Mouse (Mus musculus) G1E (cell line): ENCODE data around the gene Palmd. TPM values are rescaled to one million over a fixed set of nuclear protein-coding genes. Genes with fewer than 3 reads are reported as not detected.

ENCODE experiments used
- ATAC-seq: 2 replicates; pipeline ENCODE4 v1.8.0; 2016; ENCODE audit warnings: mild to moderate bottlenecking; ENCODE audit not compliant: insufficient number of reproducible peaks, poor library complexity, low FRiP score, severe bottlenecking; ENCODE audit errors: extremely low read depth
- DNase-seq: peaks from one replicate; pipeline ENCODE4 v3.0.0; 2012; ENCODE audit warnings: low spot score
- H3K27me3 ChIP-seq: 2 replicates; pipeline ENCODE4 v1.6.1; 2012; ENCODE audit warnings: mild to moderate bottlenecking, low read length, inconsistent platforms; ENCODE audit not compliant: insufficient read depth
- H3K36me3 ChIP-seq: replicated peaks from 2 replicates; pipeline ENCODE3; 2012; ENCODE audit warnings: mild to moderate bottlenecking, inconsistent platforms
- H3K4me1 ChIP-seq: 2 replicates; pipeline ENCODE4 v1.6.1; 2012; ENCODE audit warnings: low read depth, low read length, inconsistent platforms, mixed read lengths; ENCODE audit not compliant: insufficient read depth
- H3K4me3 ChIP-seq: 2 replicates; pipeline ENCODE4 v1.5.1; 2012; ENCODE audit warnings: low read depth, mild to moderate bottlenecking, inconsistent platforms, low read length, moderate library complexity, mixed read lengths
- H3K9me3 ChIP-seq: replicated peaks from 2 replicates; pipeline ENCODE4 v1.6.1; 2012; ENCODE audit warnings: inconsistent platforms
- CTCF ChIP-seq: IDR thresholded peaks from 2 replicates; pipeline ENCODE4 v1.5.1; 2012; ENCODE audit warnings: low read depth, low read length, inconsistent platforms, mixed read lengths
- GATA1 ChIP-seq: IDR thresholded peaks from 2 replicates; pipeline ENCODE4 v1.6.1; 2012; ENCODE audit warnings: borderline replicate concordance, low read length, inconsistent platforms, mixed read lengths
- GATA2 ChIP-seq: IDR thresholded peaks from 2 replicates; pipeline ENCODE4 v1.6.1; 2012; ENCODE audit warnings: low read depth, low read length, inconsistent platforms, borderline replicate concordance
- POLR2AphosphoS5 ChIP-seq: IDR thresholded peaks from 2 replicates; pipeline ENCODE4 v1.6.1; 2012; ENCODE audit warnings: low read depth, low read length, inconsistent platforms; ENCODE audit not compliant: insufficient replicate concordance
- TAL1 ChIP-seq: conservative IDR thresholded peaks from 2 replicates; pipeline ENCODE4 v1.6.1; 2012; ENCODE audit warnings: low read depth, low read length, inconsistent platforms, mixed read lengths
- polyA plus RNA-seq: library from polyadenylated mRNA; stranded (reverse); fragments of >175 nt; gene quantifications from 2 replicates; pipeline ENCODE4 v1.2.3, GENCODE M21; 2012
- total RNA-seq, 2 experiments: library from RNA; stranded (forward) in 1 of 2; stranded (reverse) in 1 of 2; fragments of 200-1000 nt in 1 of 2; fragments of >200 nt in 1 of 2; fragmentation: Nextera tagmentation in 1 of 2; gene quantifications; 2 replicates each; pipeline ENCODE4 v1.2.3; 2014 to 2017

Palmd gene
- total and polyA plus RNA-seq, 3 experiments, result 0.22 TPM; not detected in 2

DNA sequence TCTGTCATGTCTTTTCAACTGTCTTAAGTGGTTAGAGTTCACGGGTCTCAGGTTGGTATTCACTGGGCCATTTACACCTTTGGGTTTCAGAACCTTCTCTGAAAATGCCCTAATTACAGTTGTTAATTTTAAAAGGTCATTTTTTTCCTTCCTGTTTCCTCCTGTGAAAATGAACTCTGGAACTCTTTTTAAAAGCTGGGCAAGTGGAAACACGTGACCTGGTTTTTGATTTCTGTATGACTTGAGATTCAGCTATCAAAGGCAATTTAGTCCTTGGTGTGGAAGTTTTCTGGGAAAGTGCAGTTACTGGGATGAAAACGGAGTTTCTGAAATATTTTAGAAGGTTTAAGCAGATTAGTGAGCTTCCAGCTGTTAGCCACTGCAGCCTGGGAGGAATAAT, 98.4 kb downstream of the Palmd start:
- ATAC-seq (no peak), DNase-seq (no peak)
- peaks cover 24% of the 10 kb centered on the region for H3K4me1 ChIP-seq
- no peak for TF ChIP-seq POLR2AphosphoS5
- no peak for TF ChIP-seq GATA1
- no peak for TF ChIP-seq CTCF
- no peak for TF ChIP-seq TAL1
- no peak for TF ChIP-seq GATA2
- H3K27me3 ChIP-seq, result no peaks in the 10 kb centered on the region
- no peak overlapping the region for H3K4me3 ChIP-seq
- peaks cover 78% of the 10 kb centered on the region for H3K36me3 ChIP-seq
- no peaks in the 10 kb centered on the region for H3K9me3 ChIP-seq

Other genes with a start within 250 kb of the Palmd start
- 33.6 and 38.7 TPM in 2 replicates for gene Agl, start 160.8 kb downstream of the Palmd start, total RNA-seq (2014; fragmentation: Nextera tagmentation)
- gene Agl, start 160.8 kb downstream of the Palmd start, total RNA-seq (2017), result 13.5 and 15.1 TPM in 2 replicates
- 1.3 and 1.7 TPM in 2 replicates for gene Agl, start 160.8 kb downstream of the Palmd start, polyA plus RNA-seq
- 99.0 and 105 TPM in 2 replicates for gene Frrs1, start 109.5 kb downstream of the Palmd start, total RNA-seq (2014; fragmentation: Nextera tagmentation)
- gene Frrs1, start 109.5 kb downstream of the Palmd start, total RNA-seq (2017), result 33.5 and 37.1 TPM in 2 replicates
- 8.7 and 26.1 TPM in 2 replicates for gene Frrs1, start 109.5 kb downstream of the Palmd start, polyA plus RNA-seq
- gene 4930455H04Rik, start 720 bp downstream of the Palmd start, total RNA-seq (2014; fragmentation: Nextera tagmentation), result not detected in 2 replicates
- gene 4930455H04Rik, start 720 bp downstream of the Palmd start, total RNA-seq (2017), result 0.17 TPM in 1 of 2 replicates, not detected in the other
- not detected in 2 replicates for gene 4930455H04Rik, start 720 bp downstream of the Palmd start, polyA plus RNA-seq